Mouse (Mus musculus): Measurements from ENCODE around the gene Scel.
A peak's percentile ranks its signal among the peaks of the same experiment; 100 is the strongest.

Scel gene

GRCm38 (mm10) chr14:103567957-103568356, 54.8 kb downstream of the Scel start:
- DNase-seq (ENCODE audit: low spot score in 2 of 2): no peak

DNA sequence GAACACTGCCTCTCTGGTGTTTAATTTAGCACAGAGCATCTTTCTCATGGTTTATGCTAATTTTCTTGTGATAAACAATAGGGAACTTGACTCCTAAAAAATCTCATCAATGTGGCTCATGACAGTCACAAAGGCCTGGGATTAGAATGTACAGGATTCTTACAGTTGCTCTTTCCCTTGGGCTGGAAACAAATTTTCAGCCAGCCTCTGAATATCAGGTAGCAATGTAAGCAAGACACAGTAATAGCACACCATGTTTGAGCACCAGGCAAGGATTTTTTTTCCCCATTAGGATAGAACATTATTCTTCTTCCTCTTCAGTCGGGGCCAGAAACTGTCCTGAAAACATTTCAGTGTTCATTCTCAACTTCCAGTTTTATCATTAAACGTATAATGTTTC, 55.3 kb downstream of the Scel start:
- no peak for DNase-seq (ENCODE audit: low spot score in 2 of 2)

DNA sequence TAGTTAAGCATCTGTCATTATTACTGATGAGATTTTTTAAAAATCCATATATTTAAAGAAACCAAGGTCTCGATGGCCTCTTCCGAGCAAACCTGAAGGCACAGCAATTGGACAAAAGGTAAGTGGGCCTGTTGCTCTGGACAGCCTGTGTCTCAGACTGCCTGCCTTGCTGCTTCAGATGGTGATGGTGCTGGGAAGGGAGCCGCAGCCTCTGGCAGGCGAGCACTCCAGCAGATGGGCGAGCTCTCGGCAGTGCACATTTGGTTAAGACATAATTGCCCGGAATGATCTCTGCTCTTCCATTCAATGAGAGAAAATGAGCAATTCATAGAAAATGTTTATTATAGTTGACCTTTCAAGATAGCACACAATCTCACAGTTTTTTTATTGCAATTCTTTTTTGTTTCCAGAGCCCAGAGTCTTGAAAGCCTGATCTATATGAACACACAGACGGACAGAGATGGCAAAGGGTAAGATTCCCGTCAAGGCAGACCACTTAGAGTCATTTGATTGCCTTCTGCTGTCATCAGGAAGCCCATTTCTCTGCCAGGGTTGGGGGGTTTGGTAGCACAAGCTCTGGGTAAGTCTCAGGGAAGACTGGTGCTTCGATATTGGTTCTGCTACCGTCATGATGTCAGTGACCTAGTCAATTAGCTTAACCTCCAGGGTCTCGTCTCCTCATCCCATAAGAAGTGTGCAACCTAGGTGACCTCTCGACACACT, 58.6 kb downstream of the Scel start:
- no peak for DNase-seq (ENCODE audit: low spot score in 2 of 2)

GRCm38 (mm10) chr14:103575854-103576253, 62.7 kb downstream of the Scel start:
- DNase-seq (ENCODE audit: low spot score in 2 of 2): no peak

DNA sequence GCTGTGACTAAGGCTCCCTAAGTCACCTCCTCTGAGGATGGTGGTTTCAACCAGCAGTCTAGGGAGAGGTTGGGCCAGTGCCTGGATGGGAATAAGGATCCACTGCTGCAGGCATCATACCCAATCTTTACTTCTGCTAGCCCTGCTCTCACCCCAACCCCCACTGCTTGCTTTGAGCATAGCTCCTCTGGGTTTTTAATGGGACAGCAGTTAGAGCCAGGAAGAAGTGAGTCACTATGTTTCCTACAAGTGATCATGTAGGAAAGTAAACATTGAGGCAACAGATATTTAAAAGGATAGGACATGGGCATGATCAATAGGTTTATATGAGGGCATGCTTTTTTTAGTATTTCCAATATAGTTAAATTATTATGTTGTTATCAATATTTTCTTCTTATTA, 63.9 kb downstream of the Scel start:
- DNase-seq (ENCODE audit: low spot score in 2 of 2): no peak

DNA sequence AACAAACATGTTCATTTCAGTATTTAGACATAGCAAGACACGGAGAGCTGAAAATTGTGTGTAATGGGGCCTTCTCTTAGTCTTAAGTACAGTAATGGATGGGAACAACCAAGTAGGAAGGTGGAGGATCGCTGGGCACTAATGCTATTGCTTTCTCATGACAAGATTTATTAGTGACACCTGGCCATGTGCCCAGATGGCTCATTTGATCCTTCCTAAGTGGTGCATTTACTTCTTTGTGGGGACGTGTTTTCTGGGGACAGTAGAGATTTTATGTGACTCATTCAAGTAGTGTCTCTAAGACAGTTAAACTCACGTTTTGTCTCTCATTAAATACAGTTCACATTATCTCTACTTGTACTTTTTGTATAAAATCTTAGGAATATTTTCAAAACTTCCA, 73.5 kb downstream of the Scel start:
- DNase-seq (ENCODE audit: low spot score in 2 of 2): no peak

- DNase-seq (ENCODE audit: low spot score in 2 of 2): no peak
These were observed 74.2 kb downstream of the Scel start for GRCm38 (mm10) chr14:103587208-103587900.

- DNase-seq (ENCODE audit: low spot score in 2 of 2): no peak
These were observed 76.7 kb downstream of the Scel start for GRCm38 (mm10) chr14:103589819-103590218.

DNA sequence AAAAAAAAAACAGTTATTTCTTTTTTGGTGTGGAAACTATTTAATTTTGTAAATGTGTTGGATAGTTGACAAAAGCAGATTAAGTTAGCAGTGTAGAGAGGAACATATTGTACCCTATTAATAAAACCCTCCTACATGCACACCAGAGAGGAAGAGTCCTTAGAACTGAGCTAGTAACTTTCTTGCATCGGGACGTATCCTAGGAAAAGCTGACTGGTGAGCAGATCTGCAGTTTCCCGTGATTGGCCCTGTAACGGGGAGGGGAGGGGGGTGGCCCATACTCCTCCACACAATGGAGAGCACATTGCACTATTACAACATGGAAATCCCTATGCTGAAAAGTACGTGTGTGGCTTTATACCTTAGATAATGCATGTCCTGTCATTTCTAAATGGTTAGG, 82.7 kb downstream of the Scel start:
- no peak for DNase-seq (ENCODE audit: low spot score in 2 of 2)

- no peak for DNase-seq (ENCODE audit: low spot score in 2 of 2)
These were observed 94.9 kb downstream of the Scel start for GRCm38 (mm10) chr14:103608063-103608462.

GRCm38 (mm10) chr14:103613573-103614271, 100.6 kb downstream of the Scel start:
- no peak for DNase-seq (ENCODE audit: low spot score in 2 of 2)

DNA sequence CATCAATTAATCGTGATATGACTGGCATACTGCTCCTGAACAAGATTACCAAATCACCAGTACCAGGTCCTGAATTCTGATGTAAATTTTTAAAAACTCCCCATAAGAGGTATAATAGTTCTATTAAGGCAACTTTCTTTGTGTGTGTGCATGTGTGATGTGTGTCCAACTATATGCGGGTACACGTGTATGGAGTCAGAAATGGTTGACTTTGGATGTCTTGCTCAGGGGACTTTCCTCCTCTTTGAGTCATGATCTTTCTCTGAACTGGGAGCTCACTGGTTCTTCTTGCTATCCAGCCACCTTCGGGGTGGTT, 101.1 kb downstream of the Scel start:
- DNase-seq (ENCODE audit: low spot score in 2 of 2): no peak

GRCm38 (mm10) chr14:103619756-103620155, 106.6 kb downstream of the Scel start:
- DNase-seq (ENCODE audit: low spot score in 2 of 2): no peak

GRCm38 (mm10) chr14:103621207-103621606, 108.1 kb downstream of the Scel start:
- no peak for DNase-seq (ENCODE audit: low spot score in 2 of 2)

GRCm38 (mm10) chr14:103626100-103626499, 113.0 kb downstream of the Scel start:
- no peak for DNase-seq (ENCODE audit: low spot score in 2 of 2)

DNA sequence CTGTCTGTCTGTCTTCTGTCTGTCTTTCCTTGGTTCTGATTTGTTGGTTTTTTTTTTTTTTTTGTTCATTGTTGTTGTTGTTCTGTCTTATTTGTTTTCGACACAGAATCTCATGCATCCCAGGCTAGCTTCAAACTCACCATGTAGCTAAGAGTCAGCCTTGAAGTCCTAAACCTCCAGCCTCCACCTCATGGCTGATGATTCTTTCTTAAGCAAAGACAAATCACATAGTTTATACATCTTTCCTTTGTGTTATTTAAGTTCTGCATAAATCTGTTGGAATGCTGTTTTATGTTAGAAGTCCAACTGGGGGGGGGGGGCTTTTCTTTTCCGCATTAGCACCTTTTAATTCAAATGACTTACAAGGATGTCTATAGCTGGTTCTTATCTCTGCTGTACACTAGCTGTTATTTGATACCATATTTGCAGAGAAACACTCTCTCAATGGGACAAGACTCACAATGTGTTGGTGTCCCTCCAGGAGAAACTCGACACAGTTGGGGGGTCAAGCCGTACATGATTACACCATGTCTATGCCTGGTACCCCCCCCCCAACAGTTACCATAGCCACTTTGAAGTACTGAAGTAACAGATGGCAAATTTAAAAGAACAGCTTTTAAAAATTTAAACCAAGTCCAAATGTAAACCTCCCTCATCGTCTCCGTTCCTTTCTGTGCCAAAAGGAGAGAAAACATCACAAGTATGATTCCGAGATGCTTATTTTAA, 116.7 kb downstream of the Scel start:
- no peak for DNase-seq (ENCODE audit: low spot score in 2 of 2)

DNA sequence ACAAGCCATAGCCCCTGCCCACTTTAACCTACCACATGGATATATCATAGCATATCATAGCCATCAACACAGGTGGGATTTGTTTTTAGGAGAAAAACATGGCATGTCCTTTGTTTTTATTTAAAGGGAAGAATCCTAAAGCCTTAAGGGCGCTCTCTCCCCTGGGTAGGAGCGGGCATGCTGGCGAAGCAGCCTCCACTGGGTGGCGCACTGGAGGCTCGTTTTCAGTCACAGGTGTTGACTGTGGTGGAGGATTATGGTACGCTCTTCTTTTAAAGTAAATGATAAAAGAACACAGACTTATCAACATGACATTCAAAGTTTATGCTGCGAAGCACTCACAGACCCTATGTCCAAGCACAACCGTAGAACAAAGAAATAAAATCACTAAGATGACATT, 117.4 kb downstream of the Scel start:
- DNase-seq (ENCODE audit: low spot score in 2 of 2): peak in 1 of 2 experiments; percentile 33

DNA sequence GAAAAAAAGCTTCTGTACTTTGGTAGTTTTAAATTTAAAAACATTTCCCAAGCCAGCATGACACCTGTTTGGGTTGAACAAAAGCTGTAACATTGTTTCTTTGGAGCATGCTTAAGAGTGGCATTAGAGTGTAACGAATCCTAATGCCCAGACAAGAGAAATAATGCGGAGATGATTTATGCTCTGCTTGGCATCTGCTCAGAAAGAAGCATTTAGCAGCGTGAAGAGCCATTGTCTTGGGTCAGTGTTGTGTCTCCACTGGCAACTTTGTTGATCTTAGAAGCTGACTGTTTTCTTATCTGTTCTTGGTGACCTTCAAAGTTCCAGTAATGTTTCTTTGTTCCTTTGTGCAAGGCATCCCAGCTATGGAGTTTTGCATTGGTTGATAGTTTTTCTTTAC, 130.8 kb downstream of the Scel start:
- DNase-seq (ENCODE audit: low spot score in 2 of 2): no peak

GRCm38 (mm10) chr14:103647981-103648380, 134.8 kb downstream of the Scel start:
- DNase-seq (ENCODE audit: low spot score in 2 of 2): no peak

GRCm38 (mm10) chr14:103648623-103649255, 135.6 kb downstream of the Scel start:
- peak; percentile 13 to 53 for DNase-seq (ENCODE audit: low spot score in 2 of 2)

- no peak for DNase-seq (ENCODE audit: low spot score in 2 of 2)
These were observed 136.2 kb downstream of the Scel start for GRCm38 (mm10) chr14:103649302-103649701.

GRCm38 (mm10) chr14:103649896-103650334, 136.8 kb downstream of the Scel start, which contains the start of gene Slain1:
Slain1 (plus strand) TSS chr14:103650228.
- DNase-seq (ENCODE audit: low spot score in 2 of 2): peak; percentile 88 to 94

Measured in natural killer cell, adult 2 months (primary cell).